Mouse (Mus musculus): Measurements from ENCODE around the gene Fbxw8.

DNA sequence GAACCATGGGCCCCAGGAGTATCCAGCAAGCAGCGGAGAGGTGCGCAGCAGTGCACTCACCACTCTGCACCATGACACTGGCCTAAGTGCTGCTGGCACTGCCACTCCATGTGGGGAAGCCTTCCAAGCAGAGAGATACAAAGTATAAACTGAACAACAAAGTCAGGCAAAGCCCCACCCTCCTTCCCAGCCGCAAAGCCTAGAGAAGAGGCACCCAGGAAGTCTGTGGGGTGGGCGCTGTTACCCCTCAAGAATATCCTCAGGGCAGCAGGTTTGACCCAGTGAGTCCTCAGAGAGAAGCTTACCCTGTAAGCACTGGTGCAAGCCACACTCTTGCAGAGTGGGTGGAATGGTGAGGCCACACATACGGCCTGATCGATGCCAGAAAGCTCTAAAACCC, 65.2 kb downstream of the Fbxw8 start:
- TF ChIP-seq CTCF (IDR thresholded peaks at IDR 0.05; ENCODE audit: borderline replicate concordance, extremely low read depth, insufficient read depth, insufficient read length) (no peak), POLR2A (IDR thresholded peaks at IDR 0.05; ENCODE audit: borderline replicate concordance, extremely low read depth, insufficient read depth, insufficient read length, poor library complexity, severe bottlenecking) (no peak)
